8 mouse cellular contexts compared by ENCODE assay signal in the genomic region with DNA sequence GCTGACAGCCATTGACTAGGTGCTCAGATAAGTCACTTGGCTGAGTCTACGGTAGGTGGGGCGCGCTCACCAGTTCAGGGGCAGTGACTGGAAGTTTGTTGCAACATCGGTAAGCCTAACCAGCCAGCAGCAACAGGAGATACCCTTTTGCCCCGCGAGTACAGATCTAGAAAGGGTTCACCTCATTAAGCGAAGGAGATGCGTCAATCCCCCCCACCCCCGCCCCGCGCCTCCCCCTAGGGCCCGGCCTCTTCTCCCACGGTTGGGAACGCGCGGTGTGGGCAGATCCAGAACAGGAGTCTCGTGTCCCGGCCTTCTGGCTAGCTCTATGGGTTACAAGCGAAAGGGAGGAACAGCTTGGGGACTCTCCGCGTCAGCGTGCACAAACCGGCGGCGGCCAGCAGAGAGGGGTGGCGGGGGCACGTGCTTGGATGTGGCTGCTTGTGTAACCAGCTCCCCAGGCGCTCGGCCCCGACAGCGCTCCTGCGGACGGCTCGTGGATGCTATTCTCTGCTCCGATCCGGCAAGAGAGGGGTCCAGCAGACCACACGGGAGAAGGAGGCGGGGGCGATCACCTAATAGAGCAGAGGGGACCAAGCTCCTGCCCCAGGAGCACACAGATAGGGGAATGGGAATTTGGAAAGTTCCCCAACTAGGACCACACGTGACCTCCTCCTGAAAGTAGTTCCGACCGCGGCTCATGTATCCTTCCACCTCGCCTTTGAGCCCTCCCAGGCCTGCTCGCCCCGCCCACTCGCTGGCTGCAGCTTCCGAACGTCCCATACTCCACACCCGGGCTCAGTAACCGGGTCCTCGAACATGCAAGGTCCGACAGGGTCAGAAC. TPM values are rescaled to one million over a fixed set of nuclear protein-coding genes. Genes with fewer than 3 reads are reported as not detected.
DNase-seq lines count a peak whose midpoint lies in the region; ATAC-seq lines count a peak whose summit lies in the region.

No protein-coding gene starts in this region.

- WGBS in hindbrain, embryonic 15.5 days = under 1% methylated on average over 53 of the region's 53 CpGs
- WGBS in macrophage (ENCODE audit: missing documents) = under 1% methylated on average over 52 of the region's 53 CpGs

- no peaks in the 10 kb centered on the region for H3K27me3 ChIP-seq in hindbrain, embryonic 15.5 days

- DNase-seq in R1 (ENCODE audit: low read depth, low spot score) = peak; percentile 98
- peak; percentile 97 to 98 for DNase-seq in cerebellum, postnatal 25 days
- peak; percentile 96 to 98 for DNase-seq in frontal cortex, postnatal 25 days (ENCODE audit: low spot score in 2 of 2)
- peak; percentile 94 to 96 for DNase-seq in left cerebral cortex, adult 18-20 months (ENCODE audit: low spot score in 2 of 2)
- peak; percentile 96 for DNase-seq in right cerebral cortex, adult 18-20 months
- DNase-seq in urinary bladder, postnatal 10 days (ENCODE audit: low spot score) = peak; percentile 85

- H3K9ac ChIP-seq in hindbrain, embryonic 15.5 days = peak overlapping the region; percentile 78

- peak; percentile 87 for ATAC-seq in hindbrain, embryonic 15.5 days (ENCODE audit: low FRiP score, low read depth)

- H3K36me3 ChIP-seq in hindbrain, embryonic 15.5 days = no peaks in the 10 kb centered on the region
- no peaks in the 10 kb centered on the region for H3K36me3 ChIP-seq in macrophage (ENCODE audit: inconsistent target)

- peaks cover 23% of the 10 kb centered on the region for H3K4me1 ChIP-seq in hindbrain, embryonic 15.5 days (replicated peaks)

- H3K4me3 ChIP-seq in hindbrain, embryonic 15.5 days = peak overlapping the region; percentile 100
- H3K4me3 ChIP-seq in macrophage (ENCODE audit: inconsistent target) = peak overlapping the region; percentile 84

- H3K9me3 ChIP-seq in hindbrain, embryonic 15.5 days = no peaks in the 10 kb centered on the region

- peaks cover 30% of the 10 kb centered on the region for H3K79me2 ChIP-seq in macrophage (ENCODE audit: inconsistent target)

- H3K4me2 ChIP-seq in hindbrain, embryonic 15.5 days = peak overlapping the region; percentile 98

- H3K27ac ChIP-seq in hindbrain, embryonic 15.5 days (replicated peaks) = peak overlapping the region; percentile 100
- H3K27ac ChIP-seq in macrophage = peak overlapping the region; percentile 76

RNA-seq across cellular contexts. Expression of gene Pten, which starts 1.3 kb away (rescaled TPM):
- 10.6 and 13.5 TPM in 2 replicates for polyA plus RNA-seq in hindbrain, embryonic 15.5 days (2015; fragmentation: Nextera tagmentation; extraction: Ambion mirVana)
- 100 to 1,000 TPM; 144 to 146 TPM for total RNA-seq in left cerebral cortex, adult 18-20 months (2021)
- total RNA-seq in macrophage (2018; cell fraction: chromatin; rRNA removed) = 100 to 1,000 TPM in 15 of 26 experiments, 10 to 100 TPM in 11; 39.0 to 148 (median 112) TPM
- 10 to 100 TPM; 42.6 to 69.1 (median 60.0) TPM for total RNA-seq in macrophage (2018; cell fraction: cytosol; rRNA removed)
- total RNA-seq in macrophage (2018; cell fraction: nucleus; rRNA removed) = 100 to 1,000 TPM in 9 of 26 experiments, 10 to 100 TPM in 17; 42.5 to 152 (median 84.4) TPM
- polyA plus RNA-seq in macrophage (2018) = 29.6 to 30.5 TPM (median 30.4 TPM) in 3 replicates

RNA-seq across cellular contexts. Expression of gene Atad1, which starts 16.4 kb away (rescaled TPM):
- polyA plus RNA-seq in hindbrain, embryonic 15.5 days (2015; fragmentation: Nextera tagmentation; extraction: Ambion mirVana) = 109 and 112 TPM in 2 replicates
- total RNA-seq in left cerebral cortex, adult 18-20 months (2021) = 10 to 100 TPM; 88.3 to 98.0 TPM
- 100 to 1,000 TPM in 1 of 26 experiments, 10 to 100 TPM in 25; 25.3 to 161 (median 56.5) TPM for total RNA-seq in macrophage (2018; cell fraction: chromatin; rRNA removed)
- total RNA-seq in macrophage (2018; cell fraction: cytosol; rRNA removed) = 10 to 100 TPM; 52.6 to 75.1 (median 61.2) TPM
- total RNA-seq in macrophage (2018; cell fraction: nucleus; rRNA removed) = 100 to 1,000 TPM in 12 of 26 experiments, 10 to 100 TPM in 14; 50.2 to 195 (median 95.8) TPM
- 49.6 to 65.6 TPM (median 57.5 TPM) in 3 replicates for polyA plus RNA-seq in macrophage (2018)

Comparison
In these comparisons a context has a peak if more than half of its experiments do, and no peak if none do; other contexts are left out.
1. Peak in every context shown above with its lines: DNase-seq, ATAC-seq, H3K4me3 ChIP-seq and H3K27ac ChIP-seq.